Mouse (Mus musculus) embryonic facial prominence, embryonic 10.5 days (tissue): Measurements from ENCODE around the gene Olfr808. TPM values are rescaled to one million over a fixed set of nuclear protein-coding genes. Genes with fewer than 3 reads are reported as not detected.

Experiments used
- DNase-seq: peaks from one replicate; pipeline ENCODE4 v3.0.0-alpha.2; 2017; ENCODE audit warnings: low spot score
- H3K27ac ChIP-seq: fragments of 300-500 bp; sonication (generic); replicated peaks from 2 replicates; pipeline ENCODE4 v1.5.1; 2016; ENCODE audit warnings: mild to moderate bottlenecking
- H3K27me3 ChIP-seq: fragments of 300-500 bp; sonication (generic); replicated peaks from 2 replicates; pipeline ENCODE4 v1.6.1; 2016; ENCODE audit warnings: low read depth, mild to moderate bottlenecking; ENCODE audit not compliant: poor library complexity, severe bottlenecking
- H3K36me3 ChIP-seq: fragments of 300-500 bp; sonication (generic); replicated peaks from 2 replicates; pipeline ENCODE4 v1.6.1; 2016; ENCODE audit warnings: mild to moderate bottlenecking, moderate library complexity
- H3K4me1 ChIP-seq: fragments of 300-500 bp; sonication (generic); 2 replicates; pipeline ENCODE4 v1.6.1; 2016
- H3K4me3 ChIP-seq: fragments of 300-500 bp; sonication (generic); 2 replicates; pipeline ENCODE4 v1.5.1; 2016; ENCODE audit warnings: mild to moderate bottlenecking, moderate library complexity
- H3K9me3 ChIP-seq: fragments of 300-500 bp; sonication (generic); 2 replicates; pipeline ENCODE4 v1.6.1; 2016; ENCODE audit warnings: mild to moderate bottlenecking
- WGBS: fragments of 180-500 bp; shearing (Covaris S2); methylation state at CpG from one replicate; pipeline ENCODE4 v1.1.7; 2016; 5-methylcytosine and 5-hydroxymethylcytosine counted together
- microRNA-seq: library from miRNA; unstranded; fragments of <30 nt; microRNA quantifications from one replicate; pipeline ENCODE4, GENCODE M21; 2017
- polyA plus RNA-seq: library from polyadenylated mRNA; unstranded; fragments of >200 nt; fragmentation: Nextera tagmentation; extraction: Ambion mirVana; gene quantifications from 2 replicates; pipeline ENCODE4 v1.2.1, GENCODE M21; 2016

Olfr808 gene
- not detected in 2 replicates for polyA plus RNA-seq

DNA sequence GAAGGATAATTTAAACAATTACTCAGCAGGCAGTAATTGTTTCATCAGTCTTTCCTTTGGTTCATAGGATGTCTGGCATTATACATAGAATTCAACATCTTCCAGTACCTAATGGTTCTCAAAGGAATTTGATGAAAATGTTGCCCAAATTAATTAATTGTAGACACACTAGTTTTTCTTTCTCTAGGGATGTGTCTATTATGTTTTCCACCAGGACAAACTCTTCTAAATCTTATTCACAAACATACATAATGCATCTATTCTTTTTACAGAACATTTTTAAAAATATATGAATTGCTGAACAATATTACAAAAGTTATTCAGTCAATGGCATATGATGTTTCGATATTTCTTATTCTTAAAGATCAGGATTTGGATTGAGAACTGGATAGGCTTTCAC, at the start of gene Olfr808:
Gene Olfr808, plus strand, starts transcription at position 301 of the 400 bp plus-strand sequence.
- Histone ChIP-seq H3K9me3 (no peaks in the 10 kb centered on the region), H3K4me1 (no peaks in the 10 kb centered on the region), H3K27me3 (no peaks in the 10 kb centered on the region), H3K27ac (no peak within 1 kb of the TSS), H3K4me3 (no peak within 1 kb of the TSS), H3K36me3 (no peaks in the 10 kb centered on the region)
- no peak for DNase-seq
- 92% methylated on average over 1 of the region's 1 CpGs for WGBS

DNA sequence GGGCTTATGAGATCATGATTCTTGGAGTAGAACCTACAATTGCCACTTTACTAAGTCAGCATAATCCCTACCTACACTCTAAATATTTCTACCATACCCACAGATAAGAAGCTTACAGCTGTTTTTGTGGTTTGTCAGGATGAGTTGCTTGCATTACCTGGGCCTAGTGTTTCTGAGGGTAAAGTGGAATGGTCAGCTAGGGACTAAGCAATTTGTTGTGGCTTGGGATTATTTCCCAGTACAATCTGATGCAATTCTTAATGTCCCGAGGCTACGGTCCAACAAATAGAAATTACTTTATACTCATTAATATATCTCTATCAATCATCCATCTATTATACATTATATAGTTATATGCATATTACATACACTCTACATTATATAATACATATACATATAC, 36.0 kb upstream of the Olfr808 start, which contains the start of gene Olfr805:
Gene Olfr805, minus strand, starts transcription at position 101 of the 400 bp plus-strand sequence.
- 98% methylated on average over 2 of the region's 2 CpGs for WGBS
- DNase-seq: no peak
- H3K4me3 ChIP-seq: no peak within 1 kb of the TSS
- no peaks in the 10 kb centered on the region for H3K4me1 ChIP-seq
- no peaks in the 10 kb centered on the region for H3K9me3 ChIP-seq
- no peak within 1 kb of the TSS for H3K27ac ChIP-seq
- H3K27me3 ChIP-seq: no peaks in the 10 kb centered on the region
- H3K36me3 ChIP-seq: no peaks in the 10 kb centered on the region

DNA sequence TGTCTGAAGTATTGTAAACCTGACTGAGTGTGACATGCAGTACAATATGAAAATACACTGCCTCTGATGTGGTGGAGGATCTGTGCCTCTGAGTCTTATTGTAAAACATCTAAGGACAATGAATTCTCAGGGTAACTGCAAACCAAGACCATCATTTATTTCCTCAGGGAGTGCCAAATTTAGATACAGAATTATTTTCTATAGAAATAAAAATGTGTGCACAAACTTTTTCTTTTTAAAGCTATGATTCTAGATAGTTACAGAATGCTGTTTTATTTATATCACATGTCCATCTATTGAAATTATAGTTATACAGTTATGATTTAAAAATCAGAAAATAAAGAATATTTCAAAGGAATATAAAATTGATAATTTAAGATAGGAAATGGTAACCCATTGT, 23.5 kb upstream of the Olfr808 start, which contains the start of gene Olfr806:
Gene Olfr806, minus strand, starts transcription at position 101 of the 400 bp plus-strand sequence.
- Histone ChIP-seq H3K9me3 (no peaks in the 10 kb centered on the region), H3K27me3 (no peaks in the 10 kb centered on the region), H3K4me3 (no peak within 1 kb of the TSS), H3K27ac (no peak within 1 kb of the TSS), H3K36me3 (no peaks in the 10 kb centered on the region), H3K4me1 (no peaks in the 10 kb centered on the region)
- DNase-seq: no peak

DNA sequence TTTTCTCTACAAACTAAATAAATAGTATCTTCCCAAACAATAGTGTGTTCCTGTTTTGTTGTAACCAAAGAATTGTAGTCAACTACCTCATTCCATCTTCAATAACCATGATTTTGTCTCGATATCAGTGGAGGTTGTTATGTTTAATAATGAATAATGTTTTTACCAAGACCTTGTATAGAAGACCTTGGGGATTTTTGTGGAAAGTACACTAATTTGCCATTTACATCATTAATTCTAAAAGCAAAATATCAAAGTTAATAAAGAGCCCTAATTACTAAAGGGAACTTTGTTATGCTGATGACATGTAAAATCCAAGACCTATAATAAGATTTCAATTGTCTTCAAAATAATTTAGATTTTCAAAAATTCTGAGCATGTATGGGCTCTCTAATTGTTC, 7.6 kb upstream of the Olfr808 start, which contains the start of gene Olfr807:
Gene Olfr807, minus strand, starts transcription at position 101 of the 400 bp plus-strand sequence.
- no peaks in the 10 kb centered on the region for H3K36me3 ChIP-seq
- H3K9me3 ChIP-seq: no peaks in the 10 kb centered on the region
- no peaks in the 10 kb centered on the region for H3K4me1 ChIP-seq
- 88% methylated on average over 1 of the region's 1 CpGs for WGBS
- DNase-seq: no peak
- no peak within 1 kb of the TSS for H3K4me3 ChIP-seq
- no peak within 1 kb of the TSS for H3K27ac ChIP-seq
- H3K27me3 ChIP-seq: no peaks in the 10 kb centered on the region

DNA sequence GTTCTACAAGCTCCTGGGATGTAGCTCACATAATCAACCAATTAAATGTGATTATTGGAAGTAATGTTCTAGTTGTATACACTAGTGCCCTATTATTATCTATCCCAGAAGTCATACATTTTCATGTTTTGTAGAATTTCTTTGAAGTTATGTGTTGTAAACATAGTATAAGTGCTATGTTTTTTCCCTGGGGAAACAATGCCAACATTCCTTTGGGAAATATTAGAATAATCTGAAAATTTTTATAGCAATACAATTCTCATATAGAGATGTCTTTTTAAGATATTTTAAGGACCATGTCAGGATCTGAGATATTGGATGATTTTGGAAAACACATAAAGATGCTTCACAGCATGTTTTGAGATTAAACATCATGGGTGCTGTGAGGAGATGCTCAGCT, 9.1 kb downstream of the Olfr808 start, which contains the start of gene Olfr809:
Gene Olfr809, plus strand, starts transcription at position 301 of the 400 bp plus-strand sequence.
- Histone ChIP-seq H3K36me3 (no peaks in the 10 kb centered on the region), H3K4me3 (no peak within 1 kb of the TSS), H3K9me3 (no peaks in the 10 kb centered on the region), H3K4me1 (no peaks in the 10 kb centered on the region), H3K27ac (no peak within 1 kb of the TSS), H3K27me3 (no peaks in the 10 kb centered on the region)
- DNase-seq: no peak

DNA sequence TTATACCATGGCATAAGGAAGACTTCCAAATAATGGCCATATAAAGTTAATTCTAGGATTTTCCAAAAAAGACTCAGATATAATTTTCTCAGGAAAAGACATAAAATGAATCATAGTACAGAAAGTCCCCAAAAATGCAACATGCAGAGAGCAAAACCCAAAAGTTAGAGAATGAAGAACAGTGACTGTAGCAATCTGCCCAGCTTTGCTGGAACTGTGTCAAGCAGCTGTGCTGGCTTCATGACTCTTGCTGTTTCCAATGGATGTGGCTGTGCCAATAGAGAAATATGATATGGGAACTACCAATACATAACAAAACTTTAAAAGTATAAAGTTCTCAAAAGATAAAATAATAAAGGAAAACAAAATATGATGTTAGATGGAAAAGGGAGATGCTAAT, 12.8 kb downstream of the Olfr808 start:
- Histone ChIP-seq H3K27me3 (no peaks in the 10 kb centered on the region), H3K36me3 (no peaks in the 10 kb centered on the region), H3K4me3 (no peak overlapping the region), H3K9me3 (no peaks in the 10 kb centered on the region), H3K27ac (no peak overlapping the region), H3K4me1 (no peaks in the 10 kb centered on the region)
- DNase-seq: no peak

DNA sequence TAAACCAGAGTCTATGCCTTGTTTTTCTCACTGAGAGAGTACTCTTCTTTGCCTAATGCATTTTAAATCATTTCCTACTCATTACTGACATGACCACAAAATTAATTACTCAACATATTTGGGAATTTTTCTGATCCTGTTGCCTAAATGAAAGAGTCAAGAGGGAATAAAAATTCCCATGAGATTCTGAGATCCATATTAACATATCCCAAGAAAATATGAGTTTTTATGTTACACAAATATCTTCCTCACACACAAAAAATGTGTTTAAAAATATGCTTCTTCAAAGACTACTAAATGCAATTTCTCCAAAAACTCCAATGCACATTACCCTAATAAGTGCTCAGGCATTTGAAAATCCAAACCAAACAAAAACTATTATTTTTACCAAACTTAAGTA, 29.5 kb downstream of the Olfr808 start, which contains the start of gene Olfr810:
Gene Olfr810, minus strand, starts transcription at position 101 of the 400 bp plus-strand sequence.
- H3K4me1 ChIP-seq: no peaks in the 10 kb centered on the region
- H3K36me3 ChIP-seq: no peaks in the 10 kb centered on the region
- H3K27ac ChIP-seq: no peak within 1 kb of the TSS
- no peaks in the 10 kb centered on the region for H3K27me3 ChIP-seq
- no peak for DNase-seq
- H3K9me3 ChIP-seq: no peaks in the 10 kb centered on the region
- H3K4me3 ChIP-seq: no peak within 1 kb of the TSS

DNA sequence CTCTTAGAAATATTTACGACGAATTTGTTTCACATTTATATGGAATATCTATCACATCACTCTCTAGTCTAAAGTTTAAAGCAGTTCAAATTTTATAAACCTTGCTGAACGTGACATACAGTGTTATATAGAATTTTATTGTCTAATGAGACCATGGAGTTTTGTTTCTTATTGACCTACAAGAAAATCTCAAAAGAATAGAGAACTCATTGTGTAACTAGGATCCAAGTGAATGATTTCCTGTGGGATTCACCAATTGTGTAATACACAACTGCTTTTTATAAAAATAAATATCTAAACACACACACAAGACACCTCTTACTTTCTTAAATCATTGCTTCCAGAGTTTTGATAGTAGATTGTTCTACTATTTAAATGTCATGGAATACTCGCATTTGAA, 39.0 kb downstream of the Olfr808 start, which contains the start of gene Olfr811:
Gene Olfr811, minus strand, starts transcription at position 101 of the 400 bp plus-strand sequence.
- Histone ChIP-seq H3K36me3 (no peaks in the 10 kb centered on the region), H3K9me3 (no peaks in the 10 kb centered on the region), H3K4me3 (no peak within 1 kb of the TSS), H3K27ac (no peak within 1 kb of the TSS), H3K4me1 (no peaks in the 10 kb centered on the region), H3K27me3 (no peaks in the 10 kb centered on the region)
- WGBS: 86% methylated on average over 4 of the region's 4 CpGs
- DNase-seq: no peak

Small RNA genes within 50 kb of the gene (microRNA-seq; reads per million reads assigned to microRNA genes)
- gene Gm24485: not detected

Other genes with a start within 250 kb of the Olfr808 start
- not detected in 2 replicates for gene Olfr791, start 243.7 kb upstream of the Olfr808 start, polyA plus RNA-seq
- not detected in 2 replicates for gene Olfr792, start 226.3 kb upstream of the Olfr808 start, polyA plus RNA-seq
- gene Olfr794, start 197.8 kb upstream of the Olfr808 start, polyA plus RNA-seq: not detected in 2 replicates
- not detected in 2 replicates for gene Olfr796, start 152.9 kb upstream of the Olfr808 start, polyA plus RNA-seq
- not detected in 2 replicates for gene Olfr798, start 137.5 kb upstream of the Olfr808 start, polyA plus RNA-seq
- not detected in 2 replicates for gene Olfr799, start 128.0 kb upstream of the Olfr808 start, polyA plus RNA-seq
- not detected in 2 replicates for gene Olfr800, start 107.8 kb upstream of the Olfr808 start, polyA plus RNA-seq
- not detected in 2 replicates for gene Olfr801, start 91.6 kb upstream of the Olfr808 start, polyA plus RNA-seq
- 0.04 TPM in 1 of 2 replicates, not detected in the other for gene Olfr802, start 77.3 kb upstream of the Olfr808 start, polyA plus RNA-seq
- gene Olfr803, start 71.2 kb upstream of the Olfr808 start, polyA plus RNA-seq: not detected in 2 replicates
- gene Olfr804, start 62.3 kb upstream of the Olfr808 start, polyA plus RNA-seq: not detected in 2 replicates
- not detected in 2 replicates for gene Olfr805, start 36.1 kb upstream of the Olfr808 start, polyA plus RNA-seq
- gene Olfr806, start 23.6 kb upstream of the Olfr808 start, polyA plus RNA-seq: not detected in 2 replicates
- gene Olfr807, start 7.7 kb upstream of the Olfr808 start, polyA plus RNA-seq: not detected in 2 replicates
- gene Olfr809, start 9.2 kb downstream of the Olfr808 start, polyA plus RNA-seq: not detected in 2 replicates
- not detected in 2 replicates for gene Olfr810, start 29.4 kb downstream of the Olfr808 start, polyA plus RNA-seq
- gene Olfr811, start 38.9 kb downstream of the Olfr808 start, polyA plus RNA-seq: not detected in 2 replicates
- gene Olfr812, start 80.6 kb downstream of the Olfr808 start, polyA plus RNA-seq: not detected in 2 replicates
- gene Olfr813, start 89.9 kb downstream of the Olfr808 start, polyA plus RNA-seq: not detected in 2 replicates
- not detected in 2 replicates for gene Olfr814, start 114.4 kb downstream of the Olfr808 start, polyA plus RNA-seq
- gene Olfr815, start 140.4 kb downstream of the Olfr808 start, polyA plus RNA-seq: not detected in 2 replicates
- not detected in 2 replicates for gene Olfr816, start 150.1 kb downstream of the Olfr808 start, polyA plus RNA-seq
- not detected in 2 replicates for gene Olfr818, start 183.6 kb downstream of the Olfr808 start, polyA plus RNA-seq
- not detected in 2 replicates for gene Olfr819, start 201.8 kb downstream of the Olfr808 start, polyA plus RNA-seq
- not detected in 2 replicates for gene Olfr247, start 210.7 kb downstream of the Olfr808 start, polyA plus RNA-seq
- not detected in 2 replicates for gene Gm10310, start 219.6 kb downstream of the Olfr808 start, polyA plus RNA-seq
- not detected in 2 replicates for gene Olfr820, start 247.1 kb downstream of the Olfr808 start, polyA plus RNA-seq